Mouse (Mus musculus): ENCODE results near the gene Rsph4a. TPM values are rescaled to one million over a fixed set of nuclear protein-coding genes. Genes with fewer than 3 reads are reported as not detected.
"Not testable (repeated sequence)": the region's sequence is repeated elsewhere in the genome, so short reads cannot be mapped to it uniquely, and the experiment has no call there.

The Rsph4a gene
- total RNA-seq (2021) = under 1 TPM in 1 of 2 experiments, not detected in 1; 0.29 TPM
- long read RNA-seq, experiment 1 = 0 reads
- long read RNA-seq, experiment 2 = 0 reads

GRCm38 (mm10) chr10:33904530-33905481, at the start of gene Rsph4a:
Gene Rsph4a (plus strand): TSS chr10:33905111.
- DNase-seq = peak in 1 of 2 experiments; percentile 9
- intact Hi-C loops (cut with DNase I) = no loop called here

- intact Hi-C loops (cut with DNase I) = no loop called here
- DNase-seq = no peak
Measured at GRCm38 (mm10) chr10:33857421-33857820, 47.5 kb upstream of the Rsph4a start, which contains the start of gene Sult3a1. Gene Sult3a1 (plus strand): TSS chr10:33857721.

DNA sequence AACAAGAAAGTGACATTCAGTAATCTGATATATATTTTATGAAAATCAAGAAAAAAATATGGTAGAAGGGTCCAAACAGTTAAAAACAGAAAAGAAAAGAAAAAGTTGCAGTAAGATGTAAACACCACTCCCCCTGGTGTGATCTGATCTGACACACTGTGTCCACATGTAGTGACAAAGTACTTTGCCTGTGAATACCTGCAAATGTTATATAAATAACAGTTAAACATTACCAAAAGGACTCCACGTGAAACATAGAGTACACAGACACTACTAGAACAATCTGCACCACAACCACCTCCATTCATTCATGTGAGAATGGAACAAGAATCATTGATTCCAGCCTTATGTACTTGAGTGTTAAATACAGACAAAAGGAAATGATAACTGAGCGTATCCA, 38.9 kb upstream of the Rsph4a start:
- no peak for DNase-seq
- intact Hi-C loops (cut with DNase I) = no loop called here

- intact Hi-C loops (cut with DNase I) = no loop called here
- DNase-seq = no peak
Measured at GRCm38 (mm10) chr10:33870441-33870840, 34.5 kb upstream of the Rsph4a start.

DNA sequence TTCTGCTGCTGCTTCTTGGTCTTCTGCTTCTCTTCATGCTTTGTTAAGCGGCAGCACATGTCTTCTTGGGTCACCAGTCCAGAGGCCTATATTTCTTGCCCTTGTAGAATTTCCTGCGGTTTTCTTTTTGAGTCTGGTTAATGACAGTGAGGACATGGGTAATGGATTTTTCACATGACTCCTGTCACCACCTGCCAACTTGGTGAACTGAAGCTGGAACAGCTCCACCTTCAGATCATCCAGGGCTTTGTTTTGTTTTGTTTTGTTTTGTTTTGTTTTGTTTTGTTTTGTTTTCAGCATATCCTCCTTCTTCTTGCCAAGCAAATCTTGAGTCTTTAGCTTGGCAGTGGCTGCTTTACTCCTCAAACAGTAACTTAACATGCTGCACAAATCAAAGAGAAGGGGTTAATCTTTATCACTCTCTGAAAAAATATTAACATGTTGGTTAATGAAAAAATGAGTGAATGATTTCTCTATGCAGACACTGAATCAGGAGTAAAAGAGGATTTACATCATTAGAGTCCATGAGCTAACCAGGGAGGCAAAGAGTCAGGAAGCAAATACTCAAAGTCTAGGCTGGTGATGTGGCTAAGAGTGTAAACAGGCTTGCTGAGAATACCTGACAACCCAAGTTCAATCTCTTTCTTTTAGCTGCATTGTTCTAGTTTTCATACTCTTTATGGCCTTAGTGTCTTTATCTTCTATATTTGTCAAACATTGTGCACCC, 32.1 kb upstream of the Rsph4a start:
- intact Hi-C loops (cut with DNase I) = no loop called here
- no peak for DNase-seq

GRCm38 (mm10) chr10:33882411-33882810, 22.5 kb upstream of the Rsph4a start:
- intact Hi-C loops (cut with DNase I) = not testable (repeated sequence)

DNA sequence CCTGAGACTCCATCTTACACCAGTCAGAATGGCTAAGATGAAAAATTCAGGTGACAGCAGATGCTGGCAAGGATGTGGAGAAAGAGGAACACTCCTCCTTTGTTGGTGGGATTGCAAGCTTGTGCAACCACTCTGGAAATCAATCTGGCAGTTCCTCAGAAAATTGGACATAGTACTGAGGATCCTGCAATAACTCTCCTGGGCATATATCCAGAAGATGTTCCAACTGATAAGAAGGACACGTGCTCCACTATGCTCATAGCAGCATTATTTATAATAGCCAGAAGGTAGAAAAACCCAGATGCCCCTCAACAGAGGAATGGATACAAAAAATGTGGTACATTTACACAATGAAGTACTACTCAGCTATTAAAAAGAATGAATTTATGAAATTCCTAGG, 3.4 kb upstream of the Rsph4a start:
- DNase-seq; intact Hi-C loops (cut with DNase I): not testable (repeated sequence)

More at GRCm38 (mm10) chr10:33882411-33882810, 22.5 kb upstream of the Rsph4a start:
- not testable (repeated sequence) for DNase-seq

DNA sequence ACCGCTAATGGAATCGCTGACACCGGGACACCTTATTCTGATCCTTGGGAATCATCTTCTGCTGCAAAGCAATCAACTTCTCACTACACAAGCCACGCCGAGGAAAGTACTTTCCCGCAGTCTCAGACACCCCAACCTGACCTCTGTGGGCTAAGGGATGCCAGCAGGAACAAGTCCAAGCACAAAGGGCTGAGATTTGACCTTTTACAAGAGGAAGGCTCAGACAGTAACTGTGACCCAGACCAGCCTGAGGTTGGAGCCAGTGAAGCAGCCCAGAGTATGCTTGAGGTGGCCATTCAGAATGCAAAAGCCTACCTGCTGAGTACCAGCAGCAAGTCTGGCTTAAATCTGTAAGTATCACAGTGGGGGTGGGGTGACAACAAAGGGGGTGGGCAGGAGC, 578 bp downstream of the Rsph4a start:
- intact Hi-C loops (cut with DNase I) = no loop called here

GRCm38 (mm10) chr10:33940702-33941101, 35.8 kb downstream of the Rsph4a start:
- DNase-seq = no peak
- intact Hi-C loops (cut with DNase I) = no loop called here

More for the DNA sequence above, 578 bp downstream of the Rsph4a start:
- DNase-seq = no peak

GRCm38 (mm10) chr10:33945390-33945789, 40.5 kb downstream of the Rsph4a start:
- no peak for DNase-seq
- intact Hi-C loops (cut with DNase I) = no loop called here

GRCm38 (mm10) chr10:33946336-33946735, 41.4 kb downstream of the Rsph4a start:
- no peak for DNase-seq
- intact Hi-C loops (cut with DNase I) = no loop called here

DNA sequence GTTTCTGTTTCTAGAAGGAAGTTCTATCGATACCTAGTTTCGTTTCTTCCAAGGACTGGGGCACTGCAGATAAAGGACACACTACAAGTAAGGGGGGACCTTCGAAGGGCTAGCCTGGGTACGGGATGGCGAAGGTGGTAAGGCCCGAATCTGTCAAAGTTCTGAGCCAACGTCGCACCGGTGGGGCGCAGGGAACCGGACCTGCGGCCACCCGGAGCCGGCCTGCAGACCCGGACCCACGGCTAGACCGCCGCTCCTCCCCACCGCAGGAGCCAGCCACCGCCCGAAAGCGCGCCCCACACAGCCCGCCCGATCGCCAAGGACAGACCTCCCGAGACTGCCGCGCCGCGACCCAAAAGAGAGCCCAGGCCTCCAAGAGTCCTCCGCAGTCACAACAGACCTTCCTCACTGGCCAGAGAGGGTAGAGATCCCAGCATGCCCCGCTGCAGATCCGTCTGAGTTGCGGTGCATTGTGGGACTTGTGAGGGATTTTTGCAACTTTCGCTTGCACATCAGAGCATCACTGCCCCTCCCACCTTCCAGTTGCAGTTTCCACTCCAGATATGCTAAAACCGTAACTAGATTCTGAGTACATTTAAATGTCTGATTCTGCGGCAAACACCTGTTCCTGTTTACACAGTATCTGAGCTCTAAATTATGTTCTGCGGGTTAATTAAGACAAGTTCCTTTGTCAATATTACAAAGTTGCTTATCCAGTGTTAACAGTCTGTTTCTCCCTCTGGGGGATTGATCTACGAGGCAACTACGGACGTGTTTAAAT, 46.1 kb downstream of the Rsph4a start, which contains the start of gene Zup1:
Gene Zup1 (minus strand): TSS at position 467 of the 781 bp plus-strand sequence.
- DNase-seq = peak; percentile 75 to 84
- intact Hi-C loops (cut with DNase I) = no loop called here

GRCm38 (mm10) chr10:33952509-33952908, 47.6 kb downstream of the Rsph4a start:
- no peak for DNase-seq
- intact Hi-C loops (cut with DNase I) = no loop called here

Other genes with a start within 250 kb of the Rsph4a start
- not detected for gene Sult3a2, start 118.4 kb upstream of the Rsph4a start, total RNA-seq (2021)
- gene Sult3a1, start 47.4 kb upstream of the Rsph4a start, total RNA-seq (2021) = not detected
- 1 to 10 TPM; 8.2 to 9.2 TPM for gene Zup1, start 46.2 kb downstream of the Rsph4a start, total RNA-seq (2021)
- gene Rwdd1, start 114.5 kb downstream of the Rsph4a start, total RNA-seq (2021) = 100 to 1,000 TPM in 1 of 2 experiments, 10 to 100 TPM in 1; 96.1 to 101 TPM
- not detected for gene Trappc3l, start 132.5 kb downstream of the Rsph4a start, total RNA-seq (2021)
- not detected for gene Calhm4, start 139.2 kb downstream of the Rsph4a start, total RNA-seq (2021)
- under 1 TPM; 0.51 to 0.60 TPM for gene Calhm5, start 191.4 kb downstream of the Rsph4a start, total RNA-seq (2021)
- gene Calhm6, start 222.9 kb downstream of the Rsph4a start, total RNA-seq (2021) = not detected